Mouse (Mus musculus) T-cell, adult 2 months (primary cell): ENCODE data around the gene Krtap31-2.

ENCODE experiments used
- DNase-seq: peaks from one replicate; pipeline ENCODE4 v3.0.0; 2022; ENCODE audit warnings: low spot score

Krtap31-2 gene

DNA sequence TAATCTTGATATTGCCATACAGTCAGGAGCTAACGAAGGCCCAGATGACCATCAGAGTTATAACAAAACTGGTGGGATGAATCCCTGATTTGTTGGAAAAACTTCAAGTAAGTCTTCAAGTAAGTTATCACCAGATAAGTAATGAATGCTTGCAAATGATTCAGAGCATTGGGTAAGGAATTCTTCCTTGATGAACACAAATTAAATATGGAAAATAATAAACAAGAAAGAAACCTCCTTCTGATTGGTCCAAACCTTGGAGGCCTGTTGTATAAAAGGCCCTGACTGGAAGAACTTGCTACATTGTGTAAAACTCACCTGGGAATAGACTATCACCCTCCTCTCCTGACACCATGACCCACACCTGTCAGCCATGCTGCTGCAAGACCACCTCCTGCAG, at the start of gene Krtap31-2:
TSS of gene Krtap31-2 (plus strand) at position 301 of the 400 bp plus-strand sequence.
- DNase-seq = no peak

DNA sequence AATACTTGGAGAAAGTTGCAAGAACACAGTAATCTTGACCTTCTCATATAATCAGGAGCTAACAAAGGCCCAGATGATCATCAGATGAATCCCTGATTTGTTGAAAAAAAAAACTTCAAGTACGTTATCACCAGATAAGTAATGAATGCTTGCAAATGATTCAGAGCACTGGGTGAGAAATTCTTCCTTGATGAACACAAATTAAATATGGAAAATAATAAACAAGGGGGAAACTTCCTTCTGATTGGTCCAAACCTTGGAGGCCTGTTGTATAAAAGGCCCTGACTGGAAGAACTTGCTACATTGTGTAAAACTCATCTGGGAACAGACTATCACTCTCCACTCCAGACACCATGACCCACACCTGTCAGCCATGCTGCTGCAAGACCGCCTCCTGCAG, 28.5 kb upstream of the Krtap31-2 start, which contains the start of gene Krtap31-1:
TSS of gene Krtap31-1 (plus strand) at position 301 of the 400 bp plus-strand sequence.
- no peak for DNase-seq

DNA sequence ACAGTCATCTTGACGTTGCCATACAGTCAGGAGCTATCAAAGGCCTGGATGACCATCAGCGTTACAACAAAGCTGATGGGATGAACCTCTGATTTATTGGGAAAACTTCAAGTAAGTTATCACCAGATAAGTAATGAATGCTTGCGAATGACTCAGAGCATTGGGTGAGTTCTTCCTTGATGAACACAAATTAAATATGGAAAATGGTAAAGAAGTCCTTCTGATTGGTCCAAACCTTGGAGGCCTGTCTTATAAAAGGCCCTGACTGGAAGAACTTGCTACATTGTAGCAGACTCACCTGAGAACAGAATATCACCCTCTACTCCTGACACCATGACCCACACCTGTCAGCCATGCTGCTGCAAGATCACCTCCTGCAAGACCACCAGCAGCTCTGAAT, 21.6 kb upstream of the Krtap31-2 start, which contains the start of gene Gm11565:
TSS of gene Gm11565 (plus strand) at position 301 of the 400 bp plus-strand sequence.
- no peak for DNase-seq

DNA sequence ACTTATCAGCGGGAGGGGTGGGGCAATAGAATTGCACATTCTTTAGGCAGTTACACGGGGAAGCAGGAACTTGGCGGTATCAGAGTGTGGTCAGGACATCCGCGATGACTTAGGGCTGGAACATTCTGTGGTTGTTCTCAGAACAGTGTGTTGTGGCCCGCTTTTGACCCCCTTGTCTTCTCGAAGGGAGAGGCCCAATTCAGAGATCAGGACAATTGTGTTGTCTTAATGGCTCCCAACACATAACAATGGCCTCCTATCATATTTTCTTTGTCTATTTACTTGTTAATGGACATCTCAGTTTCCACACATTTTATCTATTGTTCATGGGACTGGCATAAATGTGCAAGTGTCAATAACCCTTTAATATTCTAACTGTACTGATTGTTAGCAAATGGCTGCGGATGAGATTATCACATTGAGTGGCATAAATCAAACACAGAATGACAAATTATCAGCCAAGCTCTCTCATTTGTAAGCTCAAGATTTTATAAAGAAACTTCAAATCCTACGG, 1.7 kb downstream of the Krtap31-2 start:
- no peak for DNase-seq

DNA sequence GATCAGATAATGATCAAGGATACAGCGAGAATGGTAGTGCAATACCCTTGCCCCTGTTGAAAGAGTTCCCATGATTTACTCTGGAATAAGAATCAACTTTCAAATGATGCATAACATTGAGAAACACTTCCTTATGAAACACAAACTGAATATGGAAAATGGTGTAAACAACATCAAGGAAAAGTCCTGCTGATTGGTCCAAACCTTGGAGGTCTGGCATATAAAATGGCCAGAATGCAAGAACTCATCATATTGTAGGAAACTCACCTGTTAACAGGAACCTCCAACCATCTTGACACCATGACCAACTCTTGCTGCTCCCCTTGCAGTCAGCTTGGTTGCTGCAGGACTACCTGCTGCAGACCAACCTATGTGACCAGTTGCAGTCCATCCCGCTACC, 12.1 kb downstream of the Krtap31-2 start, which contains the start of gene Krtap9-5:
TSS of gene Krtap9-5 (plus strand) at position 301 of the 400 bp plus-strand sequence.
- no peak for DNase-seq

DNA sequence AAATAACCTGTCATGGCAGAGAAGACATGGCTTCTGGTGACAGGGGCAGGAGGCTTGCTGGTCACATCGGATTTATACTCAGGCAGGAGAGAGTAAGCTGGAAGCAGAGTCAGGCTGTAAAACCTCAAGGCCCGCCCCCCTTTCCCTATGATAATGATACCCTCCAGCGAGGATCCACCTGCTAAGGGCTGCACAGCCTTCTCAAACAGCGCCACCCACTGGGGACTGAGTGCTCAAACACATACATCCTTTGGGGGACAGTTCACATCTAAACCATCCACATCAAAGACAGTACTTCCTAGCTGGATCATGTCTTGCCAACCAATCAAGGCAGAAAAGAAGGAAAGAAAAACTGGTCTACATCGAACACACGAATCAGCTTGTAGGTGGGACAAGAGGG, 28.1 kb downstream of the Krtap31-2 start:
- no peak for DNase-seq

DNA sequence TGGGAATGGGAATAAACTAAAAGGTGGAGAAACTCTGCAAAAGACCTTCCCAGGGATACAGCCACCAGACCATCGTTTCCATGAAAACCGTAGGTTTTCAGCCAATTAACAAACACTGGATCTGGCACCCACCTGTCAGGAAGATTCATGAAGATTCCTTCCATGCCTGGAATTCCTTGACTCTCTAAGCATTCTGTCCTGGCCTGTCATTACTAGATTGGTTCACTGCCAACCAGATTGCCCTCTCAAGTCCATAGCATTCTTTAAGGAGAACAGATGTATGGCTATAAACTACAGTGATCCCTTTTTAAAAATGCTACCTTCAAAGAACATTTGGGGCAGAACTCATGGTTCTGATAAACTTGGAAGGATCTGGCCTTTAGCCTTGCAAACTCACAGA, 29.9 kb downstream of the Krtap31-2 start:
- no peak for DNase-seq

DNA sequence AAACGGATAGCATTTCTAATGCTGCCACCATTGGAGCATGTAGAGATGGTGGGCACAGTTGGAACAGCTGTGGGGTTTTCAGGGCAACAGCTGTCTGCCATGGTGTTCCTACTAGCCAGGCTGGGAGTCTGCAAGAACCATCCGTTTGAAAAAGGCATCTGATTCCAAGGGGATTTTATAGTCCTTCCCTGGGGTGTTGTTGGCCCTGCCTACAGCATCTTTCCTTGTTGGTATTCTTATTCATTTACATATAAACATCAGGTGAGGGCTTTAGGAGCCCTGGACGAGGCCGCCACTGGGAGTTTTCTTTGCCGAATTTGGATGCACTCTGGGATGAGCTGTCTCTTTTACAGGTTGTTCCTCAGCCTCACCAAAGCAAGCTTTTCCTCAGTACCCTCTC, 42.9 kb downstream of the Krtap31-2 start, which contains the start of gene Krtap29-1:
TSS of gene Krtap29-1 (minus strand) at position 101 of the 400 bp plus-strand sequence.
- no peak for DNase-seq

DNA sequence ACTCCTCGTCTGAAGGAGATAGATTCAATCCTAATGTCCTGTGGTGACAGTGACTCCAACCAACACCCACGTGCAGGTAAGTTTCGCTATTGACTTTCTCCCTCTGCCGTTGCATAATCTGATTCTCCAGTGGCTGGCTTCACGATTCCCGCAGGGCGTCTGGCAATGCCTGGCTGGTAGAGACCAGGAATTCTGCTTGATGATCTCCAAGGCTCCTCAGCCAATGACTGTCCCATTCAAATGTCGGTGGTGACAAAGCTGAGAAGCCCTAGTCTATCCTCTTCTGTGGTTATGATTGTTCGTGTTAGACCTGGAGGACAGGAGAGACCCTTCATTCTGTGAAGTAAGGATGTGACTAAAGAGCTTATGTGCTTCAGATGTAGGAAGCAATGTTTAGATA, 46.6 kb downstream of the Krtap31-2 start:
- DNase-seq = no peak

DNA sequence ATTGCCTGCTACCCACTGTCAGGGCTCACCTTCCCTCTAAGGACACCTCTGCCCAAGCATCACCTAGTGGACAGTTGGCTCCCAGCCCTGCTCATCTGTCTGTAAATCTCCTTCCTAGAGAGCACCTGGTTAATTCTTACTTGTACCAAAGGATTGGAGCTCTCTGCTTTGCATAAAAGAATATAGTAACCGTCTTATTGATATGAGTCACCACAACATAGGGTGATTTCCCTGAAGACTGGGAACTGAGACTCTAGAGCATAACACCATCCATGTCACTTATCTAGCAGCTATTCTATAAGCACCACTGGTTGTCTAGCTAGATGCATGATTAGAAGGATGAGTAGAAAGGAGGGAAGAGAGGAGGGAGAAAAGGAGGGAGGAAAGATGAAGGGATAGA, 47.4 kb downstream of the Krtap31-2 start:
- no peak for DNase-seq

DNA sequence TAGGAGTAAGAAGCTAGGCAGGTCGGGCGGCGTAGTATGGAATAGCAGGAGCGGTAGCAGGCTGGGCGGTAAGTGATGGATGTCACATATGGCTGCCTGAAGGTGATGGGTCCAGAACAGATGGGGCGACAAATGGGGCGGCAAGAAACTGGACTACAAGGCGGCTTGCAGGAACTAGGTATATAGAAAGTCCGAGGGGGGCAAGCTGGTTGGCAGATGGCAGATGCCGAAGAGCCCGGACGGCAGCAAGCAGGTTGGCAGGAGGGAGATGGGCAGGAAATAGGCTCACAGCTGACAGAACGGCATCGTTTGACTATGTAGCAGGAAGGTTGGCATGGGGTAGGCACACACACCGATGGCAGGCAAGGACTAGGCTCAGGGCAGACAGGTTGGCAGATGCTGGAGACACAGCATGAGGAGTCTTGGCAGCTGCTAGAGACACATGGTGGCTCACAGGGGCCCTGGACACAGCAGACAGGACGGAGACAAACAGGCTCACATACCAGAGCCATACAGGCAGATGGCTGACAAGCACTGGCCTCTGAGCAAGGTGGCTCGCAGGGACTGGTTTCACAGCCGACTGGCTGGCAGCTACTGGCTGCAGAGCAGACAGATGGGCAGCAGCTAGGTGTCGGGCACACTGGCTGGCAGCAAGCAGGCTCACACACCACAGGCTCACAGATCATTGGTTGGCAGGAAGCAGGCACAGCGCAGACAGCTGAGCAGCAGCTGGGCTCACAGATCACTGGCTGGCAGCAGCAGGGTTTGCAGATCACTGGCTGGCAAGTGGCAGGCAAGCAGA, 49.4 kb downstream of the Krtap31-2 start:
- DNase-seq = no peak

DNA sequence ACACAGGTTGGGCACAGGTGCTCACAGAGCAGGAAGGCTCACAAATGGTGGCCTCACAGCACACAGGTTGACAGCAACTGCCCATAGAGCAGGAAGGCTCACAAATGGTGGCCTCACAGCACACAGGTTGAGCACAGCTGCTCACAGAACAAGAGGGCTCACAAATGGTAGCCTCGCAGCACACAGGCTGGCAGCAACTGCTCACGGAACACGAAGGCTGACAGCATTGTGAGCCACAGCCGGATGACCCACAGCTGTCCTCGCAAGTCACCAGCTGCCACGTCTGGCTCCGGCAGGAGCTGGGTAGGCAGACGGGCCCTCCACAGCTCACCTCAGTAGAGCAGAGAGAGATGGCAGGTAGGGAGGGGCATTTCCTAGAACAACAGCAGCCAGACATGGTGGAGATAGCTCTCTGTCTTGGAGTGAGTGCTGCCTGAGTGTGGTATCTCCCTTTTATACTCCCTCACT, 50.1 kb downstream of the Krtap31-2 start, which contains the start of gene Krtap16-1:
TSS of gene Krtap16-1 (minus strand) at position 418 of the 468 bp plus-strand sequence.
- DNase-seq = no peak
